Mouse (Mus musculus): ENCODE measurements around the gene Lpp. TPM values are rescaled to one million over a fixed set of nuclear protein-coding genes. Genes with fewer than 3 reads are reported as not detected.

Gene Lpp
- polyA plus RNA-seq, 1 experiment from 2014 or later, result 107 TPM

DNA sequence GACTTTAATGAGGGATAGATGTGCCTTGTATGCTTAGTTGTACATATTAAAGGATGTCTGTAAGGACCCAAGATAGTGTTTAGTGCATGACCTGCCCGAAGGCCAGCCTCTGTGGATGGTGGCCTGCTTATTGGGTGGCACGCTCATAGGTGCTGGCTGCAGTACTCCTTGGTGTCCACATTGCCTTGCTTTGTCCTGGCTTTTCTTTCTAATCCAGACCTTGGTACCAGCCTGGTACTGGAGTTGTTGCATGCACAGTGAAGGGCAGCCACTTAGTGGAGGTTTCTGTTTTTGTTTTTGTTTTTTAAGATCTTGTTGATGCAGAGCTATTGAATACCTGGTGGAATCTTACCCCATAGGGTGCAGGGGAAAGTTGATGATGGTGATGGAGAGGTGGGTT lies 112.9 kb downstream of the Lpp start:
- Histone ChIP-seq H3K4me3 (ENCODE audit: low read depth, low read length) (no peak overlapping the region), H3K4me1 (ENCODE audit: control insufficient read depth, insufficient read depth, low read length) (0 out of 2 replicates have a peak, but pooled peaks cover 2% of the 10 kb centered on the region), H3K27me3 (ENCODE audit: control insufficient read depth, insufficient read depth, low read length) (no peaks in the 10 kb centered on the region), H3K9me3 (ENCODE audit: control insufficient read depth, low read depth, low read length) (no peaks in the 10 kb centered on the region), H3K9ac (replicated peaks; ENCODE audit: low read depth, low read length) (no peak overlapping the region), H3K27ac (ENCODE audit: low read length) (no peak overlapping the region), H3K36me3 (ENCODE audit: control insufficient read depth, insufficient read depth, low read length) (no peaks in the 10 kb centered on the region), H3K4me2 (replicated peaks; ENCODE audit: low read depth, low read length) (no peak overlapping the region)
- ATAC-seq (ENCODE audit: insufficient number of reproducible peaks, insufficient read depth, low FRiP score, low read depth), result no peak
- WGBS, result 89% methylated on average over 2 of the region's 2 CpGs

DNA sequence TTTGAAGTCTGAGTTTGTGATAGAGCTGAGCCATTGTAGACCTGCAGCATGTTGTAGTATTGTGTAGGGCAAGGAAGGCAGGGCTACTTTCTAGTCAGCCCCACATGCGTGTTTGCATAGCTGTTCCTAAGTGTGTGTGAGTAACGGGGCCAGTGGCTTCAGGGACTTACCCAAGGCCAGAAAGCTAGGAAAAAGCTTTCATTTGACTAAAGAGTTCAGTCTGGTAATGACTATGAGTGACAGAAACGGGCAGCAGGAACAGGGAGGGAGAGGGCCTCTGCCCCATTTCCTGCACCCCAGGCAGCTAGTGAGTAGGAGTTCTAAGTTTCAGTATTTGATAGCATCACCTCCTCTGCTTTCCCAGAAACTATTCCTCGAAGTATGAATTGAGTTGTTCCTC lies 113.4 kb downstream of the Lpp start:
- Histone ChIP-seq H3K4me3 (ENCODE audit: low read depth, low read length) (no peak overlapping the region), H3K9me3 (ENCODE audit: control insufficient read depth, low read depth, low read length) (no peaks in the 10 kb centered on the region), H3K27me3 (ENCODE audit: control insufficient read depth, insufficient read depth, low read length) (no peaks in the 10 kb centered on the region), H3K4me2 (replicated peaks; ENCODE audit: low read depth, low read length) (no peak overlapping the region), H3K36me3 (ENCODE audit: control insufficient read depth, insufficient read depth, low read length) (no peaks in the 10 kb centered on the region), H3K4me1 (ENCODE audit: control insufficient read depth, insufficient read depth, low read length) (0 out of 2 replicates have a peak, but pooled peaks cover 2% of the 10 kb centered on the region), H3K27ac (ENCODE audit: low read length) (no peak overlapping the region), H3K9ac (replicated peaks; ENCODE audit: low read depth, low read length) (no peak overlapping the region)
- WGBS, result 57% methylated on average over 4 of the region's 4 CpGs
- ATAC-seq (ENCODE audit: insufficient number of reproducible peaks, insufficient read depth, low FRiP score, low read depth), result no peak

- 93% methylated on average over 5 of the region's 5 CpGs for WGBS
Observed at GRCm38 (mm10) chr16:24507927-24508540, 114.7 kb downstream of the Lpp start.

DNA sequence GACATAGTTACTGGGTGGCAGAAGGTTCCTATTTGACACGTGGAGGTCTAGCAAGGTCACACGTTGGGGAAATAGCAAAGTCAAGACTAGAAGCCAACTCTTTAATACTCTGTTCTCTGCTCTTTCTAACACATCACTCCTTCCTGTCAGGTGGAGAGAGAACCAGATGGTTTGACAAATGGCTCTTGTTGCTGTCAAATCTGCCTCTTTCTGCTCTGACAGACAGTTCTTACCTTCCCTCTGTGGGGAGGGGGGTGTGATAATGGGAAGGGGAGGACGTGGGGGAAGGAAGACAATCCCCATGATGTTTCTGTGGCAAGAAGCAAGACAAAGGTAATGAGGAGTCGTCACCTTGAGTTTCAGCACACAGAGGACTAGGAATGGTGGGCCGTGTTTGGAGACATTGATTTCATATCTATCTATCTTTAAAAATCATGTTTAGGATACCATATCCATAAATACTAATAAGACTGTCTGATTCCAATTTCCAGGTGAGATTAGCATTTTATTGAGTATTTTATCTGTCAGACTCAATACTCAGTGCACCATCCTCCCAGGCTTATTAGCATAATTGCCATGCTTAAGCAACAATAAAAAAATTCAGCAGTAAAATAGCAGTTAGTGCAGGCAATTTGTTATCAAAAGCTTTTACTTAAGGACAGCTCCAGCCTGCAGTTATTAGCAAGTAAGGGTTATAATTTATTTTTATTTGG lies 115.9 kb downstream of the Lpp start:
- Histone ChIP-seq H3K27me3 (ENCODE audit: control insufficient read depth, insufficient read depth, low read length) (no peaks in the 10 kb centered on the region), H3K4me3 (ENCODE audit: low read depth, low read length) (no peak overlapping the region), H3K4me1 (ENCODE audit: control insufficient read depth, insufficient read depth, low read length) (0 out of 2 replicates have a peak, but pooled peaks cover under 1% of the 10 kb centered on the region), H3K36me3 (ENCODE audit: control insufficient read depth, insufficient read depth, low read length) (no peaks in the 10 kb centered on the region), H3K4me2 (replicated peaks; ENCODE audit: low read depth, low read length) (no peak overlapping the region), H3K9ac (replicated peaks; ENCODE audit: low read depth, low read length) (no peak overlapping the region), H3K9me3 (ENCODE audit: control insufficient read depth, low read depth, low read length) (no peaks in the 10 kb centered on the region), H3K27ac (ENCODE audit: low read length) (no peak overlapping the region)
- 71% methylated on average over 5 of the region's 5 CpGs for WGBS
- no peak for ATAC-seq (ENCODE audit: insufficient number of reproducible peaks, insufficient read depth, low FRiP score, low read depth)

More at GRCm38 (mm10) chr16:24507927-24508540, 114.7 kb downstream of the Lpp start:
- H3K9ac ChIP-seq (replicated peaks; ENCODE audit: low read depth, low read length), result no peak overlapping the region
- no peak for ATAC-seq (ENCODE audit: insufficient number of reproducible peaks, insufficient read depth, low FRiP score, low read depth)
- H3K36me3 ChIP-seq (ENCODE audit: control insufficient read depth, insufficient read depth, low read length), result no peaks in the 10 kb centered on the region
- H3K4me3 ChIP-seq (ENCODE audit: low read depth, low read length), result no peak overlapping the region
- no peak overlapping the region for H3K27ac ChIP-seq (ENCODE audit: low read length)
- H3K4me2 ChIP-seq (replicated peaks; ENCODE audit: low read depth, low read length), result no peak overlapping the region
- H3K4me1 ChIP-seq (ENCODE audit: control insufficient read depth, insufficient read depth, low read length), result 0 out of 2 replicates have a peak, but pooled peaks cover 2% of the 10 kb centered on the region
- H3K9me3 ChIP-seq (ENCODE audit: control insufficient read depth, low read depth, low read length), result no peaks in the 10 kb centered on the region
- H3K27me3 ChIP-seq (ENCODE audit: control insufficient read depth, insufficient read depth, low read length), result no peaks in the 10 kb centered on the region

GRCm38 (mm10) chr16:24509813-24510166 lies 116.5 kb downstream of the Lpp start:
- Histone ChIP-seq H3K9ac (replicated peaks; ENCODE audit: low read depth, low read length) (no peak overlapping the region), H3K27me3 (ENCODE audit: control insufficient read depth, insufficient read depth, low read length) (no peaks in the 10 kb centered on the region), H3K4me2 (replicated peaks; ENCODE audit: low read depth, low read length) (no peak overlapping the region), H3K27ac (ENCODE audit: low read length) (no peak overlapping the region), H3K36me3 (ENCODE audit: control insufficient read depth, insufficient read depth, low read length) (no peaks in the 10 kb centered on the region), H3K9me3 (ENCODE audit: control insufficient read depth, low read depth, low read length) (no peaks in the 10 kb centered on the region), H3K4me1 (ENCODE audit: control insufficient read depth, insufficient read depth, low read length) (no peaks in the 10 kb centered on the region), H3K4me3 (ENCODE audit: low read depth, low read length) (no peak overlapping the region)
- ATAC-seq (ENCODE audit: insufficient number of reproducible peaks, insufficient read depth, low FRiP score, low read depth), result no peak
- 75% methylated on average over 1 of the region's 1 CpGs for WGBS

DNA sequence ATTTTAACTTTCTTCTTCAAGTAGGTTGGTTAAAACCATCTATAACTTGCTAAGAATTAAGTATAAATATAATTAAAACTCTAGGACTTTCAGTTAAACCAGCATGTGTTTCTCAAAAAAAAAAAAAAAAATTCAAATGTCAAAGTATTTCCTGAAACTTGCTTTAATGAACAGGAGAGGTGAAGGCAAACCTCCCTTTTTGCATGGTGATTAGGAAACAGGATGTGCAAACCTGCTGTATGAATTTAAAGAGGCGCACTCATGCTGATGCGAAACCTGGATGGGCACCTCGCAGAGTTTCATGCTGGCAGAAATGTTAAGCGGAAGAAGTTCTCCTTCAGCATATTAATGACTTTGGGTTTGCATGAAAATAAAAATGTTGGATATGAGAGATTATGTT lies 119.9 kb downstream of the Lpp start:
- WGBS, result 92% methylated on average over 4 of the region's 4 CpGs
- H3K27ac ChIP-seq (ENCODE audit: low read length), result no peak overlapping the region
- H3K4me1 ChIP-seq (ENCODE audit: control insufficient read depth, insufficient read depth, low read length), result 0 out of 2 replicates have a peak, but pooled peaks cover 4% of the 10 kb centered on the region
- ATAC-seq (ENCODE audit: insufficient number of reproducible peaks, insufficient read depth, low FRiP score, low read depth), result no peak
- H3K9me3 ChIP-seq (ENCODE audit: control insufficient read depth, low read depth, low read length), result no peaks in the 10 kb centered on the region
- no peak overlapping the region for H3K4me3 ChIP-seq (ENCODE audit: low read depth, low read length)
- no peak overlapping the region for H3K9ac ChIP-seq (replicated peaks; ENCODE audit: low read depth, low read length)
- H3K36me3 ChIP-seq (ENCODE audit: control insufficient read depth, insufficient read depth, low read length), result no peaks in the 10 kb centered on the region
- H3K27me3 ChIP-seq (ENCODE audit: control insufficient read depth, insufficient read depth, low read length), result no peaks in the 10 kb centered on the region
- no peak overlapping the region for H3K4me2 ChIP-seq (replicated peaks; ENCODE audit: low read depth, low read length)

DNA sequence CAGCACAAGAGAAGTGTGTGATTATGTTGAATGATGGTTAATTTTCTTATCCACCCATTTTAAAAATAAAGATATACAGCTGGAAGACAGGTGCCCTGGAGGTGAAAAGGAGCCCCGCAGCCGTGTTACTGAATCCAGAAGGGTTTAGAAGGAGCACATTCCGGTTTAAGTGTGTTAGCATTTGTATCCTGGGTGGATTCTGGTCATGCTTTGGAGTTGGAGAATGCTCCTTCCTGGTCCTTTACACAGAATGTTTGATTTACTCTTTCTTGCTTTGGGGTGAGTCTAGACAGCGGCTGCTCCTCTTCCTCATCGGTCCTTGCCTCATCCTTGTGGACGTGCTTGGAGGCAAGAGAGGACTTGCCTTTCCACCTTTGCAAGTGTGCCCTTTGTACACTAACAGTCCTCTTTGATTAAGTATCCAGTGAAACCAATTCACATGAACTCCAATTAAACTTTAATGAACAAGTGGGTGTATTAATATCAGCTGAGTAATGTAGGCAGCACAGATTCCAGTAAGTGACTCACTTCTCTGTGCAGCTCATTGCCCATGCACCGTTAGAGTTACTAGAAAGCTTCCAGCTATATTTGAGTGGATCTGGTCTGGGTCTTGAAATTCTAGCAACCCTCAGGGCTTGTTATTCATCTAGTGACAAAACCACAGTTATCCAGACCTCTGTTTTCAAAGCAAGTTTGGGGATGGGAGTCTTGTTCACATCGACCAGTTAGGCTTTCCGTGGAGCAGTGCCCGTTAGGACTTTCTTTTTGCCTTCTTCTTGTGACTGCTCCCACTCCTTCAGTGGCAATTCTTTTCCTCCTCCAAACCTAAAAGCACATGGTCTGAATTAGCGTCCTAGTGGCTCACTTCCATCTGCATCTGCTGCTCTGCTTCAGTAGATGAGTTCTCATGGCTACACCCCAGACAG lies 121.8 kb downstream of the Lpp start:
- no peaks in the 10 kb centered on the region for H3K27me3 ChIP-seq (ENCODE audit: control insufficient read depth, insufficient read depth, low read length)
- no peak overlapping the region for H3K9ac ChIP-seq (replicated peaks; ENCODE audit: low read depth, low read length)
- H3K4me2 ChIP-seq (replicated peaks; ENCODE audit: low read depth, low read length), result no peak overlapping the region
- no peak for ATAC-seq (ENCODE audit: insufficient number of reproducible peaks, insufficient read depth, low FRiP score, low read depth)
- 82% methylated on average over 11 of the region's 11 CpGs for WGBS
- H3K4me1 ChIP-seq (ENCODE audit: control insufficient read depth, insufficient read depth, low read length), result 0 out of 2 replicates have a peak, but pooled peaks cover 4% of the 10 kb centered on the region
- no peaks in the 10 kb centered on the region for H3K36me3 ChIP-seq (ENCODE audit: control insufficient read depth, insufficient read depth, low read length)
- H3K9me3 ChIP-seq (ENCODE audit: control insufficient read depth, low read depth, low read length), result no peaks in the 10 kb centered on the region
- no peak overlapping the region for H3K27ac ChIP-seq (ENCODE audit: low read length)
- H3K4me3 ChIP-seq (ENCODE audit: low read depth, low read length), result no peak overlapping the region

- 0 out of 2 replicates have a peak, but pooled peaks cover 4% of the 10 kb centered on the region for H3K4me1 ChIP-seq (ENCODE audit: control insufficient read depth, insufficient read depth, low read length)
- 61% methylated on average over 3 of the region's 3 CpGs for WGBS
- no peaks in the 10 kb centered on the region for H3K36me3 ChIP-seq (ENCODE audit: control insufficient read depth, insufficient read depth, low read length)
- no peak overlapping the region for H3K27ac ChIP-seq (ENCODE audit: low read length)
- ATAC-seq (ENCODE audit: insufficient number of reproducible peaks, insufficient read depth, low FRiP score, low read depth), result no peak
- H3K9me3 ChIP-seq (ENCODE audit: control insufficient read depth, low read depth, low read length), result no peaks in the 10 kb centered on the region
- no peaks in the 10 kb centered on the region for H3K27me3 ChIP-seq (ENCODE audit: control insufficient read depth, insufficient read depth, low read length)
- no peak overlapping the region for H3K9ac ChIP-seq (replicated peaks; ENCODE audit: low read depth, low read length)
- H3K4me2 ChIP-seq (replicated peaks; ENCODE audit: low read depth, low read length), result no peak overlapping the region
- no peak overlapping the region for H3K4me3 ChIP-seq (ENCODE audit: low read depth, low read length)
Observed at GRCm38 (mm10) chr16:24516993-24517392, 123.7 kb downstream of the Lpp start.
